Mouse (Mus musculus) MEL (cell line): ENCODE results near the gene March2. TPM values are rescaled to one million over a fixed set of nuclear protein-coding genes. Genes with fewer than 3 reads are reported as not detected.

Experiments used
- DNase-seq: peaks from one replicate; pipeline ENCODE4 v3.0.0; 2011; ENCODE audit warnings: low read depth, low spot score
- H3K27ac ChIP-seq: 2 replicates; pipeline ENCODE4 v1.5.1; 2012; ENCODE audit warnings: low read depth, mild to moderate bottlenecking, control low read depth, low read length, moderate library complexity; ENCODE audit not compliant: control insufficient read depth
- H3K27me3 ChIP-seq, 2 experiments: fragments of 150-350 bp in 1 of 2; sonication (generic) in 1 of 2; 2 replicates each; pipeline ENCODE4 v1.6.1; 2012; ENCODE audit warnings: low read length in 2 of 2, mild to moderate bottlenecking in 2 of 2, improper control_type of control experiment in 1 of 2, moderate library complexity in 1 of 2; ENCODE audit not compliant: insufficient read depth in 2 of 2, control insufficient read depth in 1 of 2
- H3K36me3 ChIP-seq, 2 experiments: 2 replicates each; pipeline ENCODE4 v1.6.1; 2012 to 2014; ENCODE audit warnings: low read length in 2 of 2, improper control_type of control experiment in 1 of 2, inconsistent platforms in 1 of 2, mild to moderate bottlenecking in 1 of 2; ENCODE audit not compliant: insufficient read depth in 2 of 2, control insufficient read depth in 1 of 2
- H3K4me1 ChIP-seq, 2 experiments: fragments of 150-350 bp in 1 of 2; sonication (generic) in 1 of 2; 2 replicates each; pipeline ENCODE4 v1.6.1; 2012; ENCODE audit warnings: low read length in 2 of 2, improper control_type of control experiment in 1 of 2, mild to moderate bottlenecking in 1 of 2; ENCODE audit not compliant: insufficient read depth in 2 of 2, control insufficient read depth in 1 of 2
- H3K4me3 ChIP-seq, 2 experiments: fragments of 150-350 bp in 1 of 2; sonication (generic) in 1 of 2; 2 replicates each; pipeline ENCODE4 v1.5.1; 2012; ENCODE audit warnings: low read depth in 2 of 2, low read length in 2 of 2, mild to moderate bottlenecking in 2 of 2, moderate library complexity in 2 of 2, control low read depth in 1 of 2, improper control_type of control experiment in 1 of 2; ENCODE audit not compliant: control insufficient read depth in 1 of 2, insufficient read depth in 1 of 2
- H3K79me2 ChIP-seq: 2 replicates; pipeline ENCODE4 v1.6.1; 2012; ENCODE audit warnings: mild to moderate bottlenecking, low read length, moderate library complexity; ENCODE audit not compliant: control insufficient read depth, poor library complexity, insufficient read depth
- H3K9ac ChIP-seq: 2 replicates; pipeline ENCODE4 v1.6.1; 2012; ENCODE audit warnings: low read depth, mild to moderate bottlenecking, control low read depth, low read length, moderate library complexity; ENCODE audit not compliant: control insufficient read depth, poor library complexity, severe bottlenecking
- H3K9me3 ChIP-seq: fragments of 150-350 bp; sonication (generic); replicated peaks from 2 replicates; pipeline ENCODE4 v1.6.1; 2012; ENCODE audit warnings: mild to moderate bottlenecking, low read length, improper control_type of control experiment, moderate library complexity; ENCODE audit not compliant: insufficient read depth
- BHLHE40 ChIP-seq: IDR thresholded peaks from 2 replicates; pipeline ENCODE4 v1.6.1; 2012; ENCODE audit warnings: low read depth, mild to moderate bottlenecking, inconsistent platforms, low read length, improper control_type of control experiment, borderline replicate concordance
- CHD1 ChIP-seq: IDR thresholded peaks from 2 replicates; pipeline ENCODE4 v1.6.1; 2012; ENCODE audit warnings: low read depth, mild to moderate bottlenecking, inconsistent platforms, low read length, improper control_type of control experiment
- CHD2 ChIP-seq: IDR thresholded peaks from 2 replicates; pipeline ENCODE4 v1.6.1; 2011; ENCODE audit warnings: low read length, improper control_type of control experiment
- ELF1 ChIP-seq: IDR thresholded peaks from 2 replicates; pipeline ENCODE4 v1.6.1; 2014; ENCODE audit warnings: low read depth, mild to moderate bottlenecking, inconsistent platforms, low read length, improper control_type of control experiment, moderate library complexity
- EP300 ChIP-seq, 2 experiments: IDR thresholded peaks; 2 replicates each; pipeline ENCODE4 v1.6.1; 2011; ENCODE audit warnings: improper control_type of control experiment in 2 of 2, low read length in 2 of 2, low read depth in 1 of 2, mild to moderate bottlenecking in 1 of 2
- ETS1 ChIP-seq: IDR thresholded peaks from 2 replicates; pipeline ENCODE4 v1.6.1; 2012; ENCODE audit warnings: low read depth, mild to moderate bottlenecking, inconsistent platforms, low read length, improper control_type of control experiment, moderate library complexity
- GATA1 ChIP-seq: IDR thresholded peaks from 2 replicates; pipeline ENCODE4 v1.6.1; 2011; ENCODE audit warnings: low read depth, low read length, improper control_type of control experiment
- HCFC1 ChIP-seq: IDR thresholded peaks from 2 replicates; pipeline ENCODE4 v1.6.1; 2012; ENCODE audit warnings: low read depth, mild to moderate bottlenecking, inconsistent platforms, low read length, improper control_type of control experiment, moderate library complexity
- JUND ChIP-seq: IDR thresholded peaks from 2 replicates; pipeline ENCODE4 v1.6.1; 2011; ENCODE audit warnings: low read depth, mild to moderate bottlenecking, improper control_type of control experiment, low read length
- KAT2A ChIP-seq: conservative IDR thresholded peaks from 2 replicates; pipeline ENCODE4 v1.6.1; 2012; ENCODE audit warnings: low read depth, low read length, improper control_type of control experiment, inconsistent platforms
- MAFK ChIP-seq: IDR thresholded peaks from 2 replicates; pipeline ENCODE4 v1.6.1; 2011; ENCODE audit warnings: low read depth, mild to moderate bottlenecking, low read length, improper control_type of control experiment, borderline replicate concordance
- MAX ChIP-seq: IDR thresholded peaks from 2 replicates; pipeline ENCODE4 v1.6.1; 2011; ENCODE audit warnings: low read length, improper control_type of control experiment
- MAZ ChIP-seq: IDR thresholded peaks from 2 replicates; pipeline ENCODE4 v1.6.1; 2012; ENCODE audit warnings: low read depth, mild to moderate bottlenecking, inconsistent platforms, low read length, improper control_type of control experiment
- MEF2A ChIP-seq: IDR thresholded peaks from 2 replicates; pipeline ENCODE4 v1.6.1; 2014; ENCODE audit warnings: low read depth, mild to moderate bottlenecking, inconsistent platforms, low read length, improper control_type of control experiment; ENCODE audit not compliant: poor library complexity, insufficient replicate concordance, severe bottlenecking; ENCODE audit errors: extremely low read depth
- MXI1 ChIP-seq: IDR thresholded peaks from 2 replicates; pipeline ENCODE4 v1.6.1; 2011; ENCODE audit warnings: mild to moderate bottlenecking, low read depth, low read length, improper control_type of control experiment
- MYC ChIP-seq: IDR thresholded peaks from 2 replicates; pipeline ENCODE4 v1.6.1; 2011; ENCODE audit warnings: low read depth, mild to moderate bottlenecking, low read length, improper control_type of control experiment, moderate library complexity
- NRF1 ChIP-seq: IDR thresholded peaks from 2 replicates; pipeline ENCODE4 v1.6.1; 2014; ENCODE audit warnings: low read depth, mild to moderate bottlenecking, inconsistent platforms, low read length, improper control_type of control experiment, moderate library complexity; ENCODE audit not compliant: poor library complexity, insufficient read depth, severe bottlenecking
- POLR2A ChIP-seq, 2 experiments: IDR thresholded peaks; 2 replicates each; pipeline ENCODE4 v1.6.1; 2011 to 2012; ENCODE audit warnings: low read length in 2 of 2, mild to moderate bottlenecking in 2 of 2, control low read depth in 1 of 2, improper control_type of control experiment in 1 of 2, low read depth in 1 of 2, moderate library complexity in 1 of 2; ENCODE audit not compliant: control insufficient read depth in 1 of 2, insufficient read depth in 1 of 2, poor library complexity in 1 of 2
- RAD21 ChIP-seq: IDR thresholded peaks from 2 replicates; pipeline ENCODE4 v1.6.1; 2011; ENCODE audit warnings: mild to moderate bottlenecking, low read depth, low read length, improper control_type of control experiment
- RCOR1 ChIP-seq: IDR thresholded peaks from 2 replicates; pipeline ENCODE4 v1.6.1; 2012; ENCODE audit warnings: low read depth, mild to moderate bottlenecking, inconsistent platforms, low read length, improper control_type of control experiment
- TAL1 ChIP-seq: IDR thresholded peaks from 2 replicates; pipeline ENCODE4 v1.6.1; 2012; ENCODE audit warnings: mild to moderate bottlenecking, inconsistent platforms, low read length, moderate library complexity, mixed read lengths
- TBP ChIP-seq: IDR thresholded peaks from 2 replicates; pipeline ENCODE4 v1.8.0; 2011; ENCODE audit warnings: low read depth, low read length, improper control_type of control experiment
- TCF12 ChIP-seq: IDR thresholded peaks from 2 replicates; pipeline ENCODE4 v1.6.1; 2014; ENCODE audit warnings: low read depth, mild to moderate bottlenecking, inconsistent platforms, low read length, improper control_type of control experiment, moderate library complexity
- UBTF ChIP-seq: IDR thresholded peaks from 2 replicates; pipeline ENCODE4 v1.6.1; 2012; ENCODE audit warnings: low read depth, mild to moderate bottlenecking, inconsistent platforms, low read length, improper control_type of control experiment, moderate library complexity, borderline replicate concordance; ENCODE audit not compliant: insufficient read depth
- USF1 ChIP-seq: IDR thresholded peaks from 2 replicates; pipeline ENCODE4 v1.6.1; 2014; ENCODE audit warnings: low read depth, mild to moderate bottlenecking, inconsistent platforms, low read length, improper control_type of control experiment, moderate library complexity
- ZC3H11A ChIP-seq: IDR thresholded peaks from 2 replicates; pipeline ENCODE4 v1.6.1; 2012; ENCODE audit warnings: low read depth, mild to moderate bottlenecking, inconsistent platforms, low read length, improper control_type of control experiment
- ZMIZ1 ChIP-seq: IDR thresholded peaks from 2 replicates; pipeline ENCODE4 v1.6.1; 2012; ENCODE audit warnings: low read depth, mild to moderate bottlenecking, inconsistent platforms, low read length, improper control_type of control experiment, moderate library complexity
- ZNF384 ChIP-seq: IDR thresholded peaks from 2 replicates; pipeline ENCODE4 v1.6.1; 2012; ENCODE audit warnings: low read depth, mild to moderate bottlenecking, inconsistent platforms, low read length, improper control_type of control experiment
- polyA plus RNA-seq, 2 experiments: library from polyadenylated mRNA; stranded (reverse) in 1 of 2; unstranded in 1 of 2; fragments of >175 nt in 1 of 2; fragments of >200 nt in 1 of 2; gene quantifications; 2 replicates each; pipeline versions ENCODE4 v1.2.1 to v1.2.4; 2012; ENCODE audit warnings: low replicate concordance in 2 of 2, low read depth in 1 of 2; ENCODE audit not compliant: insufficient read length in 2 of 2, insufficient read depth in 1 of 2, missing spikeins in 1 of 2
- total RNA-seq: library from RNA; depleted of rRNA; stranded (reverse); fragments of 300-350 nt; gene quantifications from 2 replicates; pipeline ENCODE4 v1.2.3, GENCODE M21; 2012

March2 gene
- total and polyA plus RNA-seq, 3 experiments: 10.9 to 18.8 TPM; not detected in 1

DNA sequence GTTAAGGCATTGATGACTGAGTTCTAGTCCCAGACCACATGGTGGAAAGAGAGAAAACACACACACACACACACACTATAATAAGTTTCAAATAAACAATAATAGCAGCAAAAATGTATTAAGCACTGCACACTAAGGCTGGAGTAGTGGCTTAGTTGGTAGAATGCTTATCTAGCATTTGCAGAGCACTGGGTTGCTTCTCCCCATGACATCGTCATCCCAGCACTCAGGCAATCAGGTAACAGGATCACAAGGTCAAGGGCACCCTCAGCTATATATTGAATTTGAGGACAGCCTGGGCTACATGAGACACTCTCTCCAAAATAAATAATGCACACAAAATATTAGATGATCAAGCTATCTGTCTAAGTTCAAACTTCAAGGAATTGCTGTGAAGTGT, 3.7 kb downstream of the March2 start:
- no peak overlapping the region for H3K9ac ChIP-seq
- peaks cover 3% of the 10 kb centered on the region; the same call in 1 of the 2 replicates for H3K79me2 ChIP-seq
- H3K4me3 ChIP-seq: no peak overlapping the region
- peak; percentile 50 for DNase-seq
- H3K4me1 ChIP-seq: peaks cover 17 to 38% of the 10 kb centered on the region in 2 experiments
- peak overlapping the region; percentile 17; the same call in 1 of the 2 replicates for H3K27ac ChIP-seq
- H3K27me3 ChIP-seq: no peaks in the 10 kb centered on the region
- TF ChIP-seq HCFC1 (no peak), MAX (no peak), UBTF (no peak), EP300 (IDR thresholded peaks at IDR 0.05; ENCODE audit: low read depth in 1 of 2, low read length in 2 of 2) (peak; percentile 40 to 45; a peak in 2 of 4 replicates), TAL1 (peak; percentile 78), TCF12 (peak; percentile 66), GATA1 (peak; percentile 66), TBP (no peak)
- H3K36me3 ChIP-seq: peaks cover 0 to 30% of the 10 kb centered on the region in 2 experiments; a peak in 2 of 4 replicates
- H3K9me3 ChIP-seq: no peaks in the 10 kb centered on the region

DNA sequence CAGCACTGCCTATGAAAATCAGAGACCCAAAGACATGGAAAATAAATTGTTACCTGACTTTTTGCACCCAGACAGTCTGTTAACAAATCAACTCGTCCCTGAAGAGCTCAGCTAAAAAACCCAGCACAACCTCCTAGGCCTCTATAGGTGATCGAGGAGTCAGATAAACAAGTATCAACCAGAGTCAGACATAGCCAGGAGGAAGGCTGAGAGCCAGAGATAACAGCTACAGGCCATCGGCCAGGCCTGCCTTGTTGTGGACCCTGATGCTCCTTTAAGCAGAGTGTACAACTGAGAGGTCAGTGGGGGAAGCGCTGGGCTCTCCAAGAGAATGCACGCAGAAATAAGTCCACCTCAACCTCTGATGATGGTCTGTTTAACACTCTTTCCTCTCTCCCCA, 5.2 kb downstream of the March2 start:
- peaks cover 1% of the 10 kb centered on the region; the same call in 1 of the 2 replicates for H3K79me2 ChIP-seq
- H3K27ac ChIP-seq: peak overlapping the region; percentile 92
- peaks cover 17 to 37% of the 10 kb centered on the region in 2 experiments for H3K4me1 ChIP-seq
- H3K9ac ChIP-seq: peak overlapping the region; percentile 25
- no peaks in the 10 kb centered on the region for H3K9me3 ChIP-seq
- peak; percentile 83 for DNase-seq
- peaks cover 0 to 26% of the 10 kb centered on the region in 2 experiments; a peak in 2 of 4 replicates for H3K36me3 ChIP-seq
- no peaks in the 10 kb centered on the region for H3K27me3 ChIP-seq
- peak overlapping the region; percentile 16 to 36 for H3K4me3 ChIP-seq
- peak; percentile 63; the same call in 1 of the 2 replicates for TF ChIP-seq ZMIZ1
- peak; percentile 59; the same call in 1 of the 2 replicates for TF ChIP-seq ZNF384
- TF ChIP-seq JUND: peak; percentile 64; the same call in 1 of the 2 replicates
- peak; percentile 99 for TF ChIP-seq GATA1
- no peak for TF ChIP-seq CHD1
- no peak for TF ChIP-seq RAD21
- TF ChIP-seq KAT2A: no peak
- TF ChIP-seq NRF1: no peak
- TF ChIP-seq ELF1: no peak
- TF ChIP-seq ZC3H11A: no peak
- no peak for TF ChIP-seq UBTF
- TF ChIP-seq MXI1: peak; percentile 21; the same call in 1 of the 2 replicates
- peak; percentile 73 for TF ChIP-seq CHD2
- no peak for TF ChIP-seq USF1
- TF ChIP-seq EP300 (IDR thresholded peaks at IDR 0.05; ENCODE audit: low read depth in 1 of 2, low read length in 2 of 2): peak; percentile 98 to 99
- peak; percentile 60; the same call in 1 of the 2 replicates for TF ChIP-seq MYC
- TF ChIP-seq POLR2A (IDR thresholded peaks at IDR 0.05; ENCODE audit: control insufficient read depth in 1 of 2, insufficient read depth in 1 of 2, low read depth in 1 of 2, low read length in 2 of 2, poor library complexity in 1 of 2): 0 out of 4 replicates have a peak, but pooled peaks of 1 of the 2 experiments have one; percentile 21
- TF ChIP-seq TBP: no peak
- 0 out of 2 replicates have a peak, but pooled peaks have one; percentile 13 for TF ChIP-seq MAX
- peak; percentile 85 for TF ChIP-seq ETS1
- peak; percentile 99 for TF ChIP-seq TCF12
- TF ChIP-seq RCOR1: peak; percentile 92
- peak; percentile 61; the same call in 1 of the 2 replicates for TF ChIP-seq MAFK
- TF ChIP-seq MAZ: peak; percentile 69; the same call in 1 of the 2 replicates
- peak; percentile 63 for TF ChIP-seq BHLHE40
- TF ChIP-seq MEF2A: peak; percentile 50; the same call in 1 of the 2 replicates
